Mouse (Mus musculus): Measurements from ENCODE around the gene Galnt13. TPM values are rescaled to one million over a fixed set of nuclear protein-coding genes. Genes with fewer than 3 reads are reported as not detected.

The Galnt13 gene
- polyA plus RNA-seq, 1 experiment, result 0.62 TPM

DNA sequence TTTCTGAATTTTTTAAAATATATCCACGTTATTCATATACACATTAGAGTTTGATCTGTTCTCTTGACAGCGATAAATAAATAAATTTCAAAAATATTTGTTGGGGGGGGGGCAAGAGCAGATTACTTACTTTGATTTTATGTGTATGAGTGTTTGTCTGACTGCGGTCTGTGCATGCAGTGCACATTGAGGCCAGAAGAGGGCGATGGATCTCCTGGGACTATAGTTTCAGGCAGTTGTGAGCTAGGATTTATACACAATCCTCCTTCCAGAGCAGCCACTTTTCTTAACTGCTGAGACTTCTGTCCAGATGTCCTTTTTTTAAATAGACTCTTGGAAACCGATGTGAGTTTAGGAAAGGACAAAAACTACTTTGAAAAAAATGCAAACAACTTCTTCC is 665.2 kb downstream of the Galnt13 start:
- H3K27ac ChIP-seq (ENCODE audit: control insufficient read depth, insufficient read depth, low read depth, low read length, poor library complexity), result no peak overlapping the region
- no peak overlapping the region for H3K4me3 ChIP-seq (replicated peaks; ENCODE audit: control insufficient read depth, low read depth, low read length)
- no peaks in the 10 kb centered on the region for H3K4me1 ChIP-seq (ENCODE audit: control insufficient read depth, insufficient read depth, low read length)
- TF ChIP-seq CTCF (IDR thresholded peaks at IDR 0.05; ENCODE audit: control insufficient read depth, insufficient read depth, low read length) (no peak), POLR2A (IDR thresholded peaks at IDR 0.05; ENCODE audit: borderline replicate concordance, control insufficient read depth, low read depth, low read length) (no peak)
- WGBS, result 56% methylated on average over 5 of the region's 5 CpGs

DNA sequence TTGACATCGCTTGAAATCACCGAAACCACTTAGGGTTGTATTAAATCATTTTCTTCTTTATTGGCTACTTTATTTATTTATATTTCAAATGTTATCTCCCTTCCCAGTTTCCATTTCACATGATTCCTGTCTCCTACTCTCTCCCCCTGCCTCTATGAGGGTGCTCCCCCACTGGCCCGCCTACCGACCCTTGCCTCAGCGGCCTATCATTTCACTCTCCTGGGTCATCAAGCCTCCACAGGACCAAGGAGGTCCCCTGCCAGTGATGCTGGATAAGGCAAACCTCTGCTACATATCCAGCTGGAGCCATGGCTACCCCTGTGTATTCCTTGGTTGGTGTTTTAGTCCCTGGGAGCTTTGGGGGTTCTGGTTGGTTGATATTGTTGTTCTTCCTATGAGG is 667.4 kb downstream of the Galnt13 start:
- WGBS, result 89% methylated on average over 5 of the region's 5 CpGs

GRCm38 (mm10) chr2:55107828-55108227 is 671.7 kb downstream of the Galnt13 start:
- no peak overlapping the region for H3K27ac ChIP-seq (ENCODE audit: control insufficient read depth, insufficient read depth, low read depth, low read length, poor library complexity)
- TF ChIP-seq CTCF (IDR thresholded peaks at IDR 0.05; ENCODE audit: control insufficient read depth, insufficient read depth, low read length) (no peak), POLR2A (IDR thresholded peaks at IDR 0.05; ENCODE audit: borderline replicate concordance, control insufficient read depth, low read depth, low read length) (no peak)
- 77% methylated on average over 3 of the region's 3 CpGs for WGBS
- H3K4me1 ChIP-seq (ENCODE audit: control insufficient read depth, insufficient read depth, low read length), result no peaks in the 10 kb centered on the region
- H3K4me3 ChIP-seq (replicated peaks; ENCODE audit: control insufficient read depth, low read depth, low read length), result no peak overlapping the region

More for the DNA sequence above, 667.4 kb downstream of the Galnt13 start:
- Histone ChIP-seq H3K4me3 (replicated peaks; ENCODE audit: control insufficient read depth, low read depth, low read length) (no peak overlapping the region), H3K4me1 (ENCODE audit: control insufficient read depth, insufficient read depth, low read length) (no peaks in the 10 kb centered on the region), H3K27ac (ENCODE audit: control insufficient read depth, insufficient read depth, low read depth, low read length, poor library complexity) (no peak overlapping the region)
- TF ChIP-seq POLR2A (IDR thresholded peaks at IDR 0.05; ENCODE audit: borderline replicate concordance, control insufficient read depth, low read depth, low read length), result no peak
- TF ChIP-seq CTCF (IDR thresholded peaks at IDR 0.05; ENCODE audit: control insufficient read depth, insufficient read depth, low read length), result no peak

GRCm38 (mm10) chr2:55153089-55153488 is 717.0 kb downstream of the Galnt13 start:
- H3K4me3 ChIP-seq (replicated peaks; ENCODE audit: control insufficient read depth, low read depth, low read length), result no peak overlapping the region
- no peak overlapping the region for H3K27ac ChIP-seq (ENCODE audit: control insufficient read depth, insufficient read depth, low read depth, low read length, poor library complexity)
- TF ChIP-seq CTCF (IDR thresholded peaks at IDR 0.05; ENCODE audit: control insufficient read depth, insufficient read depth, low read length) (no peak), POLR2A (IDR thresholded peaks at IDR 0.05; ENCODE audit: borderline replicate concordance, control insufficient read depth, low read depth, low read length) (no peak)
- H3K4me1 ChIP-seq (ENCODE audit: control insufficient read depth, insufficient read depth, low read length), result no peaks in the 10 kb centered on the region

DNA sequence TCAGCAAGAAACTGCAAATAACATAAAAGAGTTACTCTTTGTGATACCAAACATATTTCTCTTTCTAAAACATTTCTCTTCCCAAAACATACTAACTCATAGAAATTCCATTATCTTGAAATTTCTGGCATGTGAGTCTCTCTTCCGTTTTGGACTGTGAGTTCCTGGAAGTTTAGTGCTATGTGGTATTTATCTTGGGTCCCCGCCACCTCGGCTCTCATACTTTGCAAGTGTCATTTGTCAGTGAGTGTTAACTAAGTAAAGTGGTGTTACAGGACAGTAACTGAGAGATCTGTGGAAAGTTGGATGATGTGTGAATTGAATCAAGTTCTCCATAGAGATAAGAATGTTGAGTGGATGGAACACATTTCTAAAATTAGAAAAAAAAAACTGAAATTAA is 728.7 kb downstream of the Galnt13 start:
- no peak for TF ChIP-seq POLR2A (IDR thresholded peaks at IDR 0.05; ENCODE audit: borderline replicate concordance, control insufficient read depth, low read depth, low read length)
- TF ChIP-seq CTCF (IDR thresholded peaks at IDR 0.05; ENCODE audit: control insufficient read depth, insufficient read depth, low read length), result no peak
- Histone ChIP-seq H3K4me3 (replicated peaks; ENCODE audit: control insufficient read depth, low read depth, low read length) (no peak overlapping the region), H3K4me1 (ENCODE audit: control insufficient read depth, insufficient read depth, low read length) (no peaks in the 10 kb centered on the region), H3K27ac (ENCODE audit: control insufficient read depth, insufficient read depth, low read depth, low read length, poor library complexity) (no peak overlapping the region)
- 63% methylated on average over 3 of the region's 3 CpGs for WGBS
